Mouse (Mus musculus) intestine, embryonic 16.5 days (tissue): Measurements from ENCODE around the gene Thbs3. TPM values are rescaled to one million over a fixed set of nuclear protein-coding genes. Genes with fewer than 3 reads are reported as not detected.
A peak's percentile ranks its signal among the peaks of the same experiment; 100 is the strongest.

Experiments used
- ATAC-seq: fragments of 200-750 bp; cut with Nextera tagmentation; 2 replicates; pipeline ENCODE4 v1.8.0; 2017; ENCODE audit warnings: moderate TSS enrichment, moderate library complexity
- H3K27ac ChIP-seq: fragments of 300-500 bp; sonication (generic); 2 replicates; pipeline ENCODE4 v1.5.1; 2014; ENCODE audit warnings: mild to moderate bottlenecking, low read length
- H3K27me3 ChIP-seq: fragments of 300-500 bp; sonication (generic); replicated peaks from 2 replicates; pipeline ENCODE4 v1.6.1; 2014; ENCODE audit warnings: low read length, control low read depth, mixed read lengths; ENCODE audit not compliant: control insufficient read depth, insufficient read depth
- H3K36me3 ChIP-seq: fragments of 300-500 bp; sonication (generic); 2 replicates; pipeline ENCODE4 v1.6.1; 2014; ENCODE audit warnings: low read length, control low read depth; ENCODE audit not compliant: control insufficient read depth, insufficient read depth
- H3K4me1 ChIP-seq: fragments of 300-500 bp; sonication (generic); 2 replicates; pipeline ENCODE4 v1.6.1; 2014; ENCODE audit warnings: low read length, control low read depth, mixed read lengths; ENCODE audit not compliant: control insufficient read depth, insufficient read depth
- H3K4me2 ChIP-seq: fragments of 300-500 bp; sonication (generic); 2 replicates; pipeline ENCODE4 v1.6.1; 2014; ENCODE audit warnings: low read depth, low read length, control low read depth
- H3K4me3 ChIP-seq: fragments of 300-500 bp; sonication (generic); 2 replicates; pipeline ENCODE4 v1.5.1; 2014; ENCODE audit warnings: mild to moderate bottlenecking, low read length
- H3K9ac ChIP-seq: fragments of 300-500 bp; sonication (generic); 2 replicates; pipeline ENCODE4 v1.6.1; 2014; ENCODE audit warnings: low read depth, low read length
- H3K9me3 ChIP-seq: fragments of 300-500 bp; sonication (generic); 2 replicates; pipeline ENCODE4 v1.6.1; 2016; ENCODE audit warnings: low read length, control low read depth; ENCODE audit not compliant: control insufficient read depth
- WGBS: fragments of 180-500 bp; shearing (Covaris S2); extraction: QIAGEN DNeasy Blood & Tissue Kit; methylation state at CpG from one replicate; pipeline ENCODE4 v1.1.7; 2014; 5-methylcytosine and 5-hydroxymethylcytosine counted together
- polyA plus RNA-seq: library from polyadenylated mRNA; unstranded; fragments of >200 nt; fragmentation: Nextera tagmentation; extraction: Ambion mirVana; gene quantifications from 2 replicates; pipeline ENCODE4 v1.2.1, GENCODE M21; 2015

Thbs3 gene
- polyA plus RNA-seq, 1 experiment from 2014 or later: 18.9 TPM

- Histone ChIP-seq H3K4me1 (peaks cover 16% of the 10 kb centered on the region), H3K27ac (peak overlapping the region; percentile 4; the same call in 1 of the 2 replicates), H3K27me3 (no peaks in the 10 kb centered on the region), H3K36me3 (no peaks in the 10 kb centered on the region; the same call in 1 of the 2 replicates), H3K4me3 (no peak overlapping the region), H3K4me2 (peak overlapping the region; percentile 35; the same call in 1 of the 2 replicates), H3K9ac (0 out of 2 replicates have a peak overlapping the region, but pooled peaks have one; percentile 9), H3K9me3 (no peaks in the 10 kb centered on the region)
- ATAC-seq: peak; percentile 82
- 51% methylated on average over 11 of the region's 12 CpGs for WGBS
Observed at GRCm38 (mm10) chr3:89238494-89238893, 23.5 kb downstream of the Thbs3 start.

GRCm38 (mm10) chr3:89242331-89242895 lies 27.4 kb downstream of the Thbs3 start:
- Histone ChIP-seq H3K4me3 (no peak overlapping the region), H3K9me3 (no peaks in the 10 kb centered on the region), H3K4me2 (no peak overlapping the region), H3K4me1 (peaks cover 27% of the 10 kb centered on the region), H3K9ac (no peak overlapping the region), H3K36me3 (no peaks in the 10 kb centered on the region), H3K27me3 (no peaks in the 10 kb centered on the region), H3K27ac (no peak overlapping the region)
- WGBS: 72% methylated on average over 9 of the region's 9 CpGs
- ATAC-seq: no peak

DNA sequence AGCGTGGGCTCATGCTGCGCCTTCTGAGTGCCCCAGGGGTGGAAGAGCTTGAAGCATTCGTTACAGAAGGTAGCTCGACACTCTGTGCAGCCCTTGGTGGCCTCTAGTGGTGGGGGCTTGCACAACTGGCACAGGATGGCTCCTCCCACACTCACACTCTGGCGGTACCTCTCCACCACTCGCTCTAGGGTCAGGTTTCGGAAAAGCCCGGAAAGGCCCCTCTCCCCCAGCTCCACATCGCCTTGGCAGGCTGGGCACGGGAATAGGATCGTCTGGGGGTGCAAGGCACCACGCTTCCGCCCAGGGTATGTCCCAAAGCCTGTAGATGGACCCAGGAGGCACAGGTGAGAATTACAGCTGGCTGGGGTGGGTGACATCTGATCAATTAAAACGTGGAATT lies 28.6 kb downstream of the Thbs3 start:
- no peaks in the 10 kb centered on the region for H3K9me3 ChIP-seq
- H3K36me3 ChIP-seq: no peaks in the 10 kb centered on the region
- 23% methylated on average over 14 of the region's 14 CpGs for WGBS
- H3K27ac ChIP-seq: no peak overlapping the region
- no peak overlapping the region; the same call in 1 of the 2 replicates for H3K4me2 ChIP-seq
- 0 out of 2 replicates have a peak, but pooled peaks have one; percentile 19 for ATAC-seq
- H3K9ac ChIP-seq: peak overlapping the region; percentile 37
- H3K4me1 ChIP-seq: peaks cover 32% of the 10 kb centered on the region
- H3K4me3 ChIP-seq: 0 out of 2 replicates have a peak overlapping the region, but pooled peaks have one; percentile 5
- H3K27me3 ChIP-seq: no peaks in the 10 kb centered on the region

DNA sequence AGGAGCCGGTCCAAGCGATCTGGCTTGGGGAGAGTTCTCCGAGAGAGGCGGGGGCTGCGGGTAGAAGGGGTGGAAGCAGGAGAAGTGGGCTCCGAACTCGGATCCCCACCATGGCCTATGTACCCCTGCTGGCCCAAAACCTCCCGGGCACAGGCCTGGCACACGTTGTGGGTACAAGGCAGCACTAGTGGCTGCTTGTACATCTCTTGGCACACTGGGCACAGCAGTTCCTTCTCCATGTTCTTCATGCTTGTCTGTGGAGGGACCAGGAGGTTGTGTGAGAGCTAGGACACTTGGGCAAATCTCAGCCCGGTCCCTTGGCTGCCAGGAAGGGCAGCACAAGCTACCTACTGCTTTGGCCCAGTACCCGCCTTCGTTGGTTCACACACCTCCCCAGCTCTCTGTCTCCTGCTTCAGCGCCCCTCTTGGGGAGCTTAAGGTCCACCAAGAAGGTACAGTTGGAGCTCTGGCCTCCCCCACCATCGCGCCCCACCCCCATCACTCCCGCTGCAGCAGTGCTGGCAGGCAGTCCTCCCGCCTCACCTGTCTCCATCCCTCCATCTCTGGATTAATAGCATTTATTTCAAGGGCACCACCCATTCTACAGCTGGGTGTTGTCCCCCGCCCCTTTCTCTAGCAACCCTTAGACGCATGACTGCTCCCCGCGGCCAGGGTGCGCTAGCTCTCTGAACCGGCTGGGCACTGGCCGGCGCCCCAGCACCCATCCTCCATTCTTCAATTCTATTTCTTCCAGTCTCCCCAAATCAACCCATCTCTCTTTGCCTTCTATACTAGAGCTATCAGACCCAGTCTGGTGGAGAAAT lies 29.4 kb downstream of the Thbs3 start:
- H3K36me3 ChIP-seq: no peaks in the 10 kb centered on the region
- peaks cover 28% of the 10 kb centered on the region for H3K4me1 ChIP-seq
- H3K9ac ChIP-seq: peak overlapping the region; percentile 57
- 17% methylated on average over 25 of the region's 25 CpGs for WGBS
- peak overlapping the region; percentile 44 for H3K4me3 ChIP-seq
- ATAC-seq: no peak
- no peaks in the 10 kb centered on the region for H3K27me3 ChIP-seq
- peak overlapping the region; percentile 91 for H3K4me2 ChIP-seq
- H3K9me3 ChIP-seq: no peaks in the 10 kb centered on the region
- H3K27ac ChIP-seq: no peak overlapping the region

- H3K27ac ChIP-seq: no peak overlapping the region
- peak overlapping the region; percentile 44 for H3K4me3 ChIP-seq
- WGBS: under 1% methylated on average over 25 of the region's 26 CpGs
- H3K27me3 ChIP-seq: no peaks in the 10 kb centered on the region
- H3K4me1 ChIP-seq: peaks cover 28% of the 10 kb centered on the region
- H3K36me3 ChIP-seq: no peaks in the 10 kb centered on the region
- no peak for ATAC-seq
- peak overlapping the region; percentile 91 for H3K4me2 ChIP-seq
- no peaks in the 10 kb centered on the region for H3K9me3 ChIP-seq
- H3K9ac ChIP-seq: peak overlapping the region; percentile 57
Observed at GRCm38 (mm10) chr3:89244982-89245687, 30.2 kb downstream of the Thbs3 start.

DNA sequence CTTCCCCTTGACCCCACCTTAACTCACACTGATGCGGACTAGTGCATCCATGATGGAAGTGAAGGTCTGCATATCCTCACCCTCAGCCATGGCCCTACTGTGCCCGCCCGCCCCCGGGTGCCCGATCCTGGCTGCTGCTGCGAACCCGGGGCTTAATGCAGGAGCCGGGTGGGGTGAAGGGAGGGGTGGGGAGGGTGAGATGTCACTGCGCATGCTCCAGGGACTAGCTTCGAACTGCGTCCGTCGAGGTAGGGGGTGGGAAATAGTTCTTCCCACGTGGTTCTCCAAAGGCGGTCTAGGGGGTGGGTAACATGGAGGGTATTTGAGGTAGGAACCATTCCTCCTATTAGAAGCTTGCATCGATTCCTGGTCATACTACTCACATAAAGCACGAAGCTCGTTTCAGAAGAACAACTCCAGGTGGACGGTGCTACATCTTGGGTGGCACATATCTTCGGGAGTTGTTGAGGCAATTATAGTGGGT lies 30.8 kb downstream of the Thbs3 start, which contains the start of gene Krtcap2:
TSS of gene Krtcap2 (plus strand) at position 279 of the 484 bp plus-strand sequence.
- H3K4me2 ChIP-seq: peak within 1 kb of the TSS; percentile 91
- H3K9me3 ChIP-seq: no peaks in the 10 kb centered on the region
- H3K4me1 ChIP-seq: peaks cover 32% of the 10 kb centered on the region
- H3K27ac ChIP-seq: peak within 1 kb of the TSS; percentile 82
- no peaks in the 10 kb centered on the region for H3K36me3 ChIP-seq
- H3K9ac ChIP-seq: peak within 1 kb of the TSS; percentile 89
- H3K4me3 ChIP-seq: peak within 1 kb of the TSS; percentile 82
- ATAC-seq: peak; percentile 9
- H3K27me3 ChIP-seq: no peaks in the 10 kb centered on the region
- WGBS: 3% methylated on average over 20 of the region's 20 CpGs

DNA sequence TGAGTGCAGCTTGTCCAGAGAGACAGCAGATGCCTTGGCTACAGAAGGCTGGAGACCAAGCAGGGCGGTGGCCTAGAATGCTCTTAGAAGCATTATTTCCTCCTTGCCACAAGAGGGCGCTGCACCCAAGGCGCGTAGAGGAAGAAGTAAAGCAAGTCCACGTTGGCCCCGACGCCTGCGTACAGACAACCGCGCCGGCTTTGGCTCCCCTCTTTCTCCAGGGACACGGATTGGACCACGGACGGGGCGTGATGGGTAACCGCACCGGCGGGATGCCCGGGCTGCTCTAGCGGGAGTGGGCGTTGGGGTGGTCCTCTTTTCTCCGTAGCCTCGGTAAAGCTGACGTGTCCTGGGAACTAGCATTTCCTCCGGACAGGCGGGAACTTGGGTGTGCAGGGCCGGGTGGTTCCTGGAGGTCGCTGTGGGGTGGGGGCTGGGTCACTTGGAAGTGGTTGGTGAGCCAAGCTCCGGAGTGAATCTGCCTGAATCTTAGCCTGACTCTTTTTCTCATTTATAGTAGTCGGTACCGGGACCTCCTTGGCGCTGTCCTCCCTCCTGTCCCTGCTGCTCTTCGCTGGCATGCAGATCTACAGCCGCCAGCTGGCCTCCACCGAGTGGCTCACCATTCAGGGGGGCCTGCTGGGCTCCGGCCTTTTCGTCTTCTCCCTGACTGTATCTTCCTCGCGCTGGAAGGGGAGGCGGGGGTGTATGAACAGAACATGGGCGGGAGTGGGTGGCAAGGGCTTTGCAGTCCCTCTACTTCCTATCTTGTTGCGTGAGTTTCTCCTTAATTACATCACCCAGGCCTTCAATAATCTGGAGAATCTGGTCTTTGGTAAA lies 31.5 kb downstream of the Thbs3 start, which contains the start of gene Trim46:
TSS of gene Trim46 (minus strand) at position 49 of the 840 bp plus-strand sequence.
- Histone ChIP-seq H3K36me3 (no peaks in the 10 kb centered on the region), H3K4me1 (peaks cover 39% of the 10 kb centered on the region), H3K27ac (peak within 1 kb of the TSS; percentile 82), H3K4me2 (peak within 1 kb of the TSS; percentile 91), H3K9ac (peak within 1 kb of the TSS; percentile 89), H3K4me3 (peak within 1 kb of the TSS; percentile 82), H3K9me3 (no peaks in the 10 kb centered on the region), H3K27me3 (no peaks in the 10 kb centered on the region)
- ATAC-seq: peak; percentile 82
- WGBS: under 1% methylated on average over 42 of the region's 42 CpGs

DNA sequence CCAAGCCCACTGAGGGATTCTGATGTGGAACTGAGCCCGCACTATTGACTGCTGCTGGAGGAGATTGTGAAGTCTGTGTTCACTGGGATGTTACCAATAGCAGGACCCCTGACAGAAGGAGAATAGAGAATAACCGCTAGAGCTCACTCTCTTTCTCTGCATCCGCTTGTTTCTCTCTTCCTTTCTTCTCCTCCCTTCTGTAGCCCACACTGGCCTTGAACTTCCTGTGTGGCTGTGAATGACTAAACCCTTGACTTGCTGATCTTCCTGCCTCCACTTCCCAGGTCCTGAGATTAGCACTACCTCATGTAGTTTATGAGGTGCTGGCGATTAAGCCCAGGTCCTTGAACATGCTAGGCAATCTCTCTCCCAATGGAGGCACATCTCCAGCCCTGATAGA lies 32.5 kb downstream of the Thbs3 start:
- H3K27ac ChIP-seq: no peak overlapping the region
- H3K9ac ChIP-seq: peak overlapping the region; percentile 89; the same call in 1 of the 2 replicates
- H3K4me2 ChIP-seq: peak overlapping the region; percentile 91
- H3K27me3 ChIP-seq: no peaks in the 10 kb centered on the region
- peak overlapping the region; percentile 82; the same call in 1 of the 2 replicates for H3K4me3 ChIP-seq
- peaks cover 48% of the 10 kb centered on the region for H3K4me1 ChIP-seq
- WGBS: 89% methylated on average over 4 of the region's 4 CpGs
- ATAC-seq: no peak
- H3K36me3 ChIP-seq: no peaks in the 10 kb centered on the region
- H3K9me3 ChIP-seq: no peaks in the 10 kb centered on the region
